Mouse (Mus musculus) ES-E14 (cell line): ENCODE data around the gene Morn5. TPM values are rescaled to one million over a fixed set of nuclear protein-coding genes. Genes with fewer than 3 reads are reported as not detected.

Experiments
- DNase-seq: peaks from one replicate; pipeline ENCODE4 v3.0.0-alpha.2; 2013; ENCODE audit warnings: low read depth, low spot score
- H3K27ac ChIP-seq: 2 replicates; pipeline ENCODE4 v1.5.1; 2012; ENCODE audit warnings: low read depth, mild to moderate bottlenecking, low read length, moderate library complexity, mixed read lengths; ENCODE audit not compliant: poor library complexity, insufficient read depth, severe bottlenecking
- H3K36me3 ChIP-seq: 2 replicates; pipeline ENCODE4 v1.6.1; 2012; ENCODE audit warnings: mild to moderate bottlenecking, low read length, moderate library complexity, mixed read lengths; ENCODE audit not compliant: control insufficient read depth, poor library complexity, insufficient read depth, severe bottlenecking
- H3K4me1 ChIP-seq, 2 experiments: fragments of 150-350 bp in 1 of 2; sonication (generic) in 1 of 2; 2 replicates each; pipeline ENCODE4 v1.6.1; 2012; ENCODE audit warnings: low read length in 2 of 2, mild to moderate bottlenecking in 1 of 2, mixed read lengths in 1 of 2; ENCODE audit not compliant: control insufficient read depth in 2 of 2, insufficient read depth in 2 of 2, poor library complexity in 1 of 2
- H3K4me3 ChIP-seq, 2 experiments: fragments of 150-350 bp in 1 of 2; sonication (generic) in 1 of 2; 2 replicates each; pipeline ENCODE4 v1.5.1; 2012; ENCODE audit warnings: low read length in 2 of 2, low read depth in 1 of 2, mild to moderate bottlenecking in 1 of 2, mixed read lengths in 1 of 2; ENCODE audit not compliant: insufficient read depth in 1 of 2, poor library complexity in 1 of 2, severe bottlenecking in 1 of 2
- H3K9ac ChIP-seq: 2 replicates; pipeline ENCODE4 v1.6.1; 2012; ENCODE audit warnings: low read depth, mild to moderate bottlenecking, low read length, mixed read lengths; ENCODE audit not compliant: poor library complexity, insufficient read depth, severe bottlenecking
- H3K9me3 ChIP-seq: fragments of 150-350 bp; sonication (generic); 2 replicates; pipeline ENCODE4 v1.6.1; 2012; ENCODE audit warnings: low read depth, mild to moderate bottlenecking, low read length; ENCODE audit not compliant: control insufficient read depth, insufficient read depth
- CHD2 ChIP-seq: IDR thresholded peaks from 2 replicates; pipeline ENCODE4 v1.6.1; 2014; ENCODE audit warnings: mild to moderate bottlenecking, low read depth, low read length, inconsistent platforms
- HCFC1 ChIP-seq: IDR thresholded peaks from 2 replicates; pipeline ENCODE4 v1.6.1; 2012; ENCODE audit warnings: low read length, inconsistent platforms, borderline replicate concordance; ENCODE audit not compliant: insufficient read depth
- MAFK ChIP-seq: IDR thresholded peaks from 2 replicates; pipeline ENCODE4 v1.6.1; 2014; ENCODE audit warnings: mild to moderate bottlenecking, low read depth, low read length, inconsistent platforms; ENCODE audit not compliant: insufficient read depth
- ZC3H11A ChIP-seq: IDR thresholded peaks from 2 replicates; pipeline ENCODE4 v1.6.1; 2012; ENCODE audit warnings: low read depth, mild to moderate bottlenecking, inconsistent platforms, low read length, borderline replicate concordance
- ZNF384 ChIP-seq: IDR thresholded peaks from 2 replicates; pipeline ENCODE4 v1.6.1; 2012; ENCODE audit warnings: low read depth, low read length, inconsistent platforms
- in situ Hi-C, 2 experiments: fragments of 600-800 bp; cut with MboI; formaldehyde crosslinking; loops; one replicate each; pipeline ENCODE4 v1.15.1; 2025; ENCODE audit warnings: low sequenced_read_pairs in 2 of 2, inconsistent platforms in 1 of 2; ENCODE audit not compliant: unreplicated experiment in 2 of 2
- total RNA-seq: library from RNA; depleted of rRNA; stranded (reverse); fragments of 300-350 nt; gene quantifications from 2 replicates; pipeline ENCODE4 v1.2.3, GENCODE M21; 2012

Gene Morn5
- total RNA-seq, 1 experiment, result not detected

- no peaks in the 10 kb centered on the region for H3K36me3 ChIP-seq
- DNase-seq, result peak; percentile 78
- no peak overlapping the region for H3K9ac ChIP-seq
- in situ Hi-C loops, result loop anchor here in 1 of 2 experiments (10.0 kb wide), 1 partner anchor 192 kb away; no protein-coding TSS in a partner anchor
- H3K4me3 ChIP-seq, result no peak overlapping the region
- TF ChIP-seq CHD2 (0 out of 2 replicates have a peak, but pooled peaks have one; percentile 41), ZNF384 (no peak), ZC3H11A (no peak)
- H3K9me3 ChIP-seq, result no peaks in the 10 kb centered on the region
- H3K27ac ChIP-seq, result peak overlapping the region; percentile 41; the same call in 1 of the 2 replicates
- H3K4me1 ChIP-seq, result peaks cover 0 to 2% of the 10 kb centered on the region in 2 experiments; a peak in 2 of 4 replicates
These were observed 26.0 kb upstream of the Morn5 start for GRCm38 (mm10) chr2:36023291-36023690.

- in situ Hi-C loops, result no loop called here
- TF ChIP-seq MAFK (no peak), CHD2 (no peak), HCFC1 (no peak), ZC3H11A (no peak), ZNF384 (no peak)
- DNase-seq, result no peak
These were observed 16.4 kb upstream of the Morn5 start for GRCm38 (mm10) chr2:36032884-36033283.

GRCm38 (mm10) chr2:36033966-36034365, 15.3 kb upstream of the Morn5 start:
- in situ Hi-C loops, result no loop called here
- Histone ChIP-seq H3K36me3 (peaks cover 2% of the 10 kb centered on the region; the same call in 1 of the 2 replicates), H3K4me1 (no peaks in the 10 kb centered on the region), H3K9me3 (no peaks in the 10 kb centered on the region), H3K4me3 (no peak overlapping the region), H3K9ac (no peak overlapping the region), H3K27ac (no peak overlapping the region)
- TF ChIP-seq ZC3H11A (no peak), CHD2 (no peak), HCFC1 (no peak), MAFK (no peak), ZNF384 (no peak)
- no peak for DNase-seq

More at GRCm38 (mm10) chr2:36032884-36033283, 16.4 kb upstream of the Morn5 start:
- Histone ChIP-seq H3K36me3 (no peaks in the 10 kb centered on the region), H3K9ac (no peak overlapping the region), H3K27ac (no peak overlapping the region), H3K9me3 (no peaks in the 10 kb centered on the region), H3K4me1 (no peaks in the 10 kb centered on the region), H3K4me3 (no peak overlapping the region)

- no peak for TF ChIP-seq ZNF384
- TF ChIP-seq HCFC1, result no peak
- no peak for TF ChIP-seq CHD2
- TF ChIP-seq MAFK, result no peak
- TF ChIP-seq ZC3H11A, result no peak
- Histone ChIP-seq H3K9me3 (no peaks in the 10 kb centered on the region), H3K4me1 (peaks cover 0 to 6% of the 10 kb centered on the region in 2 experiments; a peak in 2 of 4 replicates), H3K4me3 (no peak overlapping the region), H3K9ac (no peak overlapping the region), H3K27ac (no peak overlapping the region), H3K36me3 (peaks cover 8% of the 10 kb centered on the region; the same call in 1 of the 2 replicates)
- in situ Hi-C loops, result no loop called here
- no peak for DNase-seq
These were observed 14.4 kb upstream of the Morn5 start for GRCm38 (mm10) chr2:36034898-36035297.

- H3K4me1 ChIP-seq, result peaks cover 0 to 6% of the 10 kb centered on the region in 2 experiments; a peak in 2 of 4 replicates
- H3K9me3 ChIP-seq, result no peaks in the 10 kb centered on the region
- H3K27ac ChIP-seq, result no peak overlapping the region
- no peak for DNase-seq
- in situ Hi-C loops, result no loop called here
- H3K9ac ChIP-seq, result no peak overlapping the region
- no peak overlapping the region for H3K4me3 ChIP-seq
- H3K36me3 ChIP-seq, result peaks cover 8% of the 10 kb centered on the region; the same call in 1 of the 2 replicates
- TF ChIP-seq CHD2 (no peak), MAFK (no peak), ZNF384 (no peak), HCFC1 (no peak), ZC3H11A (no peak)
These were observed 13.7 kb upstream of the Morn5 start for GRCm38 (mm10) chr2:36035413-36036081.
